Mouse (Mus musculus): ENCODE results near the gene Gfod2.

Gfod2 gene

DNA sequence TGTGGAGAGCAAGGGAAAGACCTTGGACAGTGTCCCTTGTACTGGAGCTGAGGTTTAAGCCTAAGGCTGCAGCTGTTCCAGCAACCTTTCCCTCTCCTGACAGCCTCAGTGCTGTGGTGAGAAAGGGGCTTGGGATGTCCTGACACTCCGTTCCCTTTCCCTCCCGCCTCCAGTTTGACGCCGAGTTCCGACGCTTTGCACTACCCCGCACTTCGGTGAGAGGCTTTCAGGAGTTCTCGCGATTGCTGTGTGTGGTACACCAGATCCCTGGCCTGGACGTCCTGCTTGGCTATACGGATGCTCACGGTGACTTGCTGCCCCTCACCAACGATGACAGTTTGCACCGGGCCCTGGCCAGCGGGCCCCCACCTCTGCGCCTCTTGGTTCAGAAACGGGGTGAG, 56.5 kb downstream of the Gfod2 start:
- peak; percentile 46 to 57 for DNase-seq

DNA sequence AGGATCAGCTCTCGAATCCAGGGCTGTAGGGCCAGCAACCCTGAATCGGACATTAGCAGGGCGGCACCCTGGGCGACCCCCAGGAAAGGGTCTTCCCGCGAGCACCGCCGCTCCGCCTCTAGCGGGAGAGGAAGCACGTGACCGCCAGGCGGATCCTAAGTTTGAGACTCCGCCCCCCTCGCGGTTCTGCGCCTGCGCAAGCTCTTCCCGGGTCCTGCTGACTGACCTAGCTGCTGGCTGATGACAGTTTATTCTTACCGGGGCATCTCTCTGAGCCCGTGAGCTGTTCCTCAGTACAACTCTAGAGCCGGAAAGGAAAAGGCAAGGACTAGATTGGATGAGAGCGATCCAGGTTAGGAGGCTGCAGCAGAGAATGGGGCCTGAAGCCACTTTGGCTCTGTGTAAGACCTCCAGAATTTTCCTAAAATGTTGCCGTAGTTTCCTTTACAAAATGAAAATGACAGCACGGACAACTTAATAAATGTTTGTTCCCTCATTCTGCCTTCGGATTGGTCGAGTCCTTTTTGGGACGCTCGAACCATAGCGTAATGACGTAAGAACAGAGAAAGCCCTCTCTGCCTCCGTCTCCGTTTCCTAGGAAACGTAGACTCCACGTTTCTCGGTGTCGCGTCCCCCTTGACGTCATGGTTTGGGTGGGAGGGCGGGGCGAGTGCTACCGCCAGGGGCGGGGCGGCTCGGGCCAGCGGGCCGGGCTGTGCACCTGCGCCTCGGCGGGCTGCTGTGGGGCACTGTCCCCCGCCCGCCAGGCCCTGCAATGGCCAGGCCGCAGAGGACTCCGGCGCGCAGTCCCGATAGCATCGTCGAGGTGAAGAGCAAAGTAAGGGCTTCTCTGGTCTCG, 57.3 kb downstream of the Gfod2 start, which contains the start of the genes Acd and Pard6a:
Acd (minus strand) TSS at position 137 of the 859 bp plus-strand sequence.
Pard6a (plus strand) TSS at position 183 of the 859 bp plus-strand sequence.
- peak; percentile 98 to 99 for DNase-seq

DNA sequence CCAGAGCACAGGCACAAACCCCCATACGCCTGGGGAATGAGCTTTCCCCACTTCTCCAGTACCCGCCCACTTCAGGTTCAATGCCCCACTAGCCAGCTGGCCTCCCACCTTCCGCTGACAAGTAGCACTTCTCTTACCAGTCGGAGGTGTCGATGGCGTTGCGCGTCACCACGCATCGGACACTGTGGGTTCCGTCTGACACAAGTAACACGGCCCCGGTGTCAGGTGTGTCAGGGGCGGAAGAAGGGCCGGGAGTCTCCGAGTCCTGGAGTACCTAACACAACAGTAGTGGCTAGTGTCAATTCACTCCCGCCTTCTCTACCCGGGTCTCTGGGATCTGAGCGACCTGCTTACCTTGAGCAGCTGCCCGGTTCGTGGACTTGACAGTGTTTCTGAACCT, 57.9 kb downstream of the Gfod2 start:
- peak in 1 of 2 experiments; percentile 68 for DNase-seq

DNA sequence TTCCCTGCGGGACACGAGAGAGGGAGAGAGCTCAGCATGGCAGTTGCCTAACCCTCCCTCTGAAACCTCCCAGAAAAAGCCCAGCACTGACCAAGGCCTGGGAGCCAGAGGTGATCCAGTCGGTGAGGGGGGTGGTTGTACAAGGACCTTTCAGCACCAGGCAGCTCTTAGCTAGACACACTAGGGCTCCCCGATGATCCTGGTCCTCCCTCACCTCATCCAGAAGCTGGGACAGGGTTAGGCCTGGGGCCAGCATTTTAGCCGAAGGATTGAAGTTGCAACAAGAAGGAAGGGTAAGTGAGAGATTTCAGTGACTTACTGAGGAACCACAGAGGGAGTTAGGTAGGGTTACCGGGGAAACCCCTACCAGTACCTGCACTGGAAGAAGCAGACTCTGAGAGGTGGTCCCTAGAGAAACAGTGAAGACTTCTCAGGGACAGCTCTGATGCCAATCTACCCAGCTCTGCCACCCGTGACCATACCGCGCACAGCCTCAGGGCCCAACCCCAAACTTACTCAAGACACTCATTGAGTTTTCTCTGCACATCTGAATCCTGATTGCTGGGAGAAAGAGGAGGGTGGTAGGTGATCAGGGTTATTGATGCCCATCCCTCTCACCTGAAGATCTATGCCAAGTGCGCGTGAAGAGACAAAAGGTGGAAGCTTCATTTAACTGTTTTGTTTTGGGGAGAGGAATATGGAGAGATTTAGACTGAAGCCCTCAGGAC, 58.8 kb downstream of the Gfod2 start:
- DNase-seq, result peak in 1 of 2 experiments; percentile 20

DNA sequence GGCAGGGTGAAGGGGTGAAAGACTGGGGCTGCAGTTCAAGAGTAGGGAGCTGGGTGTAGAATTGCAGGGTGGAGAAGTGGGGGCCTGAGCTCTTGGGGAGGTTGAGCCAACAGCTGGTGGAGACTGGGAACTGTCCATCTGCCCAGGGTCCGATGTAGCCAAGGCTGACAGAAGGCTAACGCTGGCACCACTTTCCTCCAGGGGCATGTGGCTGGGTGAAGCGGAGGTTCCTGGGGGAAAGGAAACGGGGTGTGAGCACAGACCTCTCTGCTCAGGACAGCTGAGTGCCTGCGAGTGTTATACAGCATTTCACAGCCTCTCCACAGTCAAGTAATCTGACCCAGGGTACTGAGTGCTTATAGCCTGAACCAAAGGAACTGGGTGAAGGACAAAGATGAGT, 59.7 kb downstream of the Gfod2 start:
- DNase-seq, result peak; percentile 66 to 73

DNA sequence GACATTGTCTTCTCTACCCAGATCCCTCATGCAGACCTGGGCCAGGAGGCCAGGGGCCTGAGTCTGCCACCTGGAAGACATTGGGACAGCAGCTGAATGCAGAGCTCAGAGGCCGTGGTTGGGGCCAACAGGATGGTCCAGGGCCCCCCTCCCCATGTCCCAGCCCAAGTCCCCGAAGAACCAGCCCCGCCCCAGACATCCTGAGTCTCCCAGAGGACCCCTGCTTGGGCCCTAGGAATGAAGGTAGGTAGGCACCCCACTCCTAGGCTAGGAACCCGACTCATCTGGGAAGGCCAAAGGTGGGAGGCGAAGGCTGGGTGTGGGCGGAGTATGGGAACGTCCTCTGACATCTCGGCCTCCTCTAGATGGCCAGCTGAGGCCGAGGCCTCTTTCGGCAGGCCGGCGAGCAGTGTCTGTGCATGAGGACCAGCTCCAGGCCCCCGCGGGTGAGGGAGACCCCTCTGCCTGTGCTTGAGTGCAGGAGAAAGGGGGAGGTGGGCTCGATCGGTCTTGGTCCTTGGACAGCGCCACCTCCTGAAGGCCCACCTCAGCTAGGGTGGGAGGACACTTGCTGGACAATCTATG, 61.2 kb downstream of the Gfod2 start:
- peak in 1 of 2 experiments; percentile 21 for DNase-seq

DNA sequence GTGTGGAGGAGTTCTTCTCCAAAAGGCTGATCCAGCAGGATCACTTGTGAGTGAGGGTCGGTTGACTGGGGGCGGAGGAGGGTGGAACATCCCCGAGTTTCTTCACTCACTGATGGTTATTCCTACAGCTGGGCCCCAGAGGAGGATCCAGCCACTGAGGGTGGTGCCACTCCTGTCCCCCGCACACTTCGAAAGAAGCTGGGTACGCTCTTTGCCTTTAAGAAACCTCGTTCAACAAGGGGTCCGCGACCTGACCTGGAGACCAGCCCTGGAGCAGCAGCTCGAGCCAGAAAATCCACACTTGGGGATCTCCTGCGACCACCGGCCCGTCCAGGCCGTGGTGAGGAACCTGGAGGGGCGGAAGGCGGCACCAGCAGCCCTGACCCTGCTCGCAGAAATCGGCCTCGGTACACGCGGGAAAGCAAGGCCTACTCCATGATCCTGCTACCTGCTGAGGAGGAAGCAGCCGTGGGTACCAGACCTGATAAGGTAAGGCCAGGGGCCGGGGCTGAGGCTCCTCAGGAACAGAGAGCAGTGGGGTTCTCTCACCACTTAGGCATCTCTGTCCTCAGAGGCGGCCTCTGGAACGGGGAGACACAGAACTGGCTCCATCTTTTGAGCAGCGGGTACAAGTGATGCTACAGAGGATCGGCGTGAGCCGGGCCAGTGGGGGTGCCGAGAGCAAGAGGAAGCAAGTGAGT, 63.2 kb downstream of the Gfod2 start:
- peak; percentile 49 to 54 for DNase-seq

DNA sequence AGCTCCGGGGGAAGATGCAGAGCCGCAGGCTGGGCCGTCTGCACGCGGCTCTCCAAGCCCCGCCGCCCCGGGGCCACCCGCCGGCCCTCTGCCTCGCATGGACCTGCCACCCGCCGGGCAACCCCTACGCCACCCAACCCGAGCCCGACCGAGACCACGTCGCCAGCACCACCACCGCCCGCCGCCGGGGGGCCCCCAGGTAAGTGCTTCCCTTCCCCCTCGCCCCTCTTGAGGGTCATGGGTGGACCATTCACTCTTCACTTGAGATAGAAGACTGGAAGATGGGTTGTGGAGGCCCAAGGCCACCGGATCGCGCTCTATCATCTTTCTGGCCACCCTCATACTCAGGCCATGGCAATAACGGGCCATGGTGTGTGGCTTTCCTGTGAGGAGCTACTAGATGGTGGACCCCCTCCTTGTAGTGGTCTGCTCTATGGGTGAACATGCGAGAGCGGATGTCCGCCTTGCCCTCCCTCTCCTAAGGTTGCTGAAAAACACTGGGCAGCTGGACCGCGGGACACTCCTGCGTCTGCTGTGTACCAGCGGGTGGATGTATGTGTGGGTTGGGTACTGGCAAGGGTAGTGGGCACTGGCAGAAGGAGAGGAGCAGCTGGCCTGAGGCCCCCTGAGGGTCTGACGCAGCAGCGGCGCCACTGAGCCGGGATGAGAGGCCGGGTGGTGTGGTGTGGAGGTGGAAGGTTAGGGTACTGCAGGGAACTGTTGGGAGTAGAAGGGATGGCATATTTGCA, 64.2 kb downstream of the Gfod2 start:
- peak; percentile 92 to 93 for DNase-seq

DNA sequence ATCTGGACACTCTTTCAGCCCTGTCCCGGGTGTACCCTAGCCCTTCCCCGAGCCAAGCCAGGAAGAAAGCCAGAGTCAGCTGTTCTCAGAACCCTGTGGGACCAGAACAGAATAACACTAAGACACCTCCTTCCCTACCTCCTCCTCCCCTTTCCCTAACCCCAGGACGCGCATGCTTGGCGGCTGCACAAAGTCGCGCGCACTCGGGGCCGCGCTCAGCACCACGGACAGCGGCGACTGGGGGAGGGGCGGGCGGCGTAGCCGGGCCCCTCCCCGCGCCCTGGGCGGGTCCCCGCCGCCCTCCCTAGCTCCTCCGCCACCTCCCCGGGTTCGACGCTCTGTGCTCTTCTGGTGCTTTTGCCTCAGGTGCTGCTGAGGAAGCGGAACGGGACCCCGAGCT, 64.8 kb downstream of the Gfod2 start:
- DNase-seq, result peak; percentile 95 to 96

DNA sequence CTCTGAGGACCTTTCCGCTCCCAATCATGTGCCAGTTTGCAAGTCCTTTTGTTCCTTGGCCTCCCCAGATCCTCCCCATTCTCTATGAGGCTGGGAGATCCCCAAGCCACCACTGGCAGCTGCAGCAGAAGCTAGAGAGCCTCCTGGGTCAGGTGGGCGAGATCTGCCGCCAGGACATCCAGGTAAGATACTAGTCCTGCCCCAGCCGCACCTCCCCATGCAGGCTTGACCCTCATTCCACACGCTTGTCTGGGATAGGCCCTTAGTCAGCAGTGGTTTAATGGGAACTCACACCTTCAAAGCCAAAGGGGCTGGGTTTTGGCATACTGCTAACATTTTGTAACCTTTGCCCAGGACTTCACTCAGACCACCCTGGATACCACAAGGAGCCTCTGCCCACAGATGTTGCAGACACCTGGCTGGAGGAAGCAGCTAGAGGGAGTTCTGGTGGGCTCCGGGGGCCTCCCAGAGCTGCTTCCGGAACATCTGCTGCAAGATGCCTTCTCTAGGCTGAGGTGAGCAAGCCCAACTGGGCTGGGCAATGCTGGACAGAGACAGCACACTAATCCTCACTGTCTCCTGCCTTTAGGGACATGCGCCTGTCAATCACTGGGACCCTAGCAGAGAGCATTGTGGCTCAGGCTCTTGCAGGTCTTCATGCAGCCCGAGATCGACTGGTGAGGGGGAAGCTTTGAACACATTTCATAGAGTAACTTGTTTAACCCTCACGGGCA, 65.8 kb downstream of the Gfod2 start:
- no peak for DNase-seq

DNA sequence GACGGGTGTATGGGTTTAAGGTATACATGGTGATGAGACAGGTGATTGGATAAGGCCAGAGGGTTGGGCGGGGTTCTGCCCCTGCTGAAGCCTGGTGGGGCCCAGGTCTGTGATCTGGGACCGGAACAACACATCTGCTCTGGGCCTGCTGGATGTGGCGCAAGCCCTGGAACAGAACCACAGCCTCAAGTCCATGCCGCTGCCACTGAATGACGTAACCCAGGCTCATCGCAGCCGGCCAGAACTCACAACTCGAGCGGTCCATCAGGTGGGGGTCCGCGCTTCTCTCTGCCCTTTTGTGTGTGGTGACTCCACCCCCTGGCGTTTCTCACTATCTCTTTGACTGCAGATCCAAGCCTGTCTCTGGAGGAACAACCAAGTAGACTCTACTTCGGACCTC, 67.5 kb downstream of the Gfod2 start:
- no peak for DNase-seq

DNA sequence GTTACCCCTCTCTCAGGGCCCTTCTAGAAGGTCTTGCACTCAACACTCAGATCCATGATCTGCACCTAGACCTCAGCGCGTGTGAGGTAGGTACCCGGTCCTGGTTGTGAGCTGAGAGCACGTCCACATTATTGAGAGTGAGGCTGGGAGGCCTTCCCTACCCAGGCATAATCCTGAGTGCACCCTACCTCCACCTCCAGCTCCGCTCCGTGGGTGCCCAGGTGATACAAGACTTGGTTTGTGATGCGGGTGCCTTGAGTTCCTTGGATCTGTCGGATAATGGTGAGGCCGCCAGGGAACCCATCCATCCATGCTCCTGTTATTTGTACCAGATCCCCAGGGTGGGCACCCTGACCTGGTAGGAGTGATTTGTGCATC, 68.5 kb downstream of the Gfod2 start:
- no peak for DNase-seq

DNA sequence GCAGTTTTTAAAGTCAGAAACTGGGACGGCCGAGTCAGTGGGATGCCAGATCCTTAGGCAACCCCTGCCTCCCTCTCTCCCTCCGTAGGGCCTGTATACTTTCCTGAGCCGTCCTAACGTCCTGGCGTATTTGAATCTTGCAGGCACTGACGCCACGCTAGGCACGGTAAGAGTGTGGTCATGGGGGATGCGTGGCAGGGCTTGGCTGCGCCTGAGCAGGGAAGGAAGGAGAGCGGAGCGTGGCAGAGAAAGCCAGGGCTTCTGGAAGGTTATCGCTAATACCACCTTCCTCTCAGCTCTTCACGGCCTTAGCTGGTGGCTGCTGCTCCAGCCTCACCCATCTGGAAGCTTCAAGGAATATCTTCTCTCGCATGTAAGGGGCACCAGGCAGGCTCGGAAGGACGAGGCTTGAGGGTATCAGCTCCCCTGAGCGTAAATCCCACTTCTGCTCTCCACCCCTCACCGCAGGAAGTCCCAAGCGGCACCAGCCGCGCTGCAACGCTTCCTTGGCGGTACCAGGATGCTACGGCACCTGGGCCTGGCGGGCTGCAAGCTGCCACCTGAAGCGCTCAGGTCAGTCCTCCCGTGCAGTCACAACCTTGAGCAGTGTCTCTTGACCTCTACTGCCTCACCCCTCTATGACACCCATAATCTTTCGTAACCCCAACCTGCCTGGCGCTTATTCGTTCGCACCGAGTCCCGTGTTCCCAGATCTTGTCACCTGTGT, 69.0 kb downstream of the Gfod2 start:
- no peak for DNase-seq

DNA sequence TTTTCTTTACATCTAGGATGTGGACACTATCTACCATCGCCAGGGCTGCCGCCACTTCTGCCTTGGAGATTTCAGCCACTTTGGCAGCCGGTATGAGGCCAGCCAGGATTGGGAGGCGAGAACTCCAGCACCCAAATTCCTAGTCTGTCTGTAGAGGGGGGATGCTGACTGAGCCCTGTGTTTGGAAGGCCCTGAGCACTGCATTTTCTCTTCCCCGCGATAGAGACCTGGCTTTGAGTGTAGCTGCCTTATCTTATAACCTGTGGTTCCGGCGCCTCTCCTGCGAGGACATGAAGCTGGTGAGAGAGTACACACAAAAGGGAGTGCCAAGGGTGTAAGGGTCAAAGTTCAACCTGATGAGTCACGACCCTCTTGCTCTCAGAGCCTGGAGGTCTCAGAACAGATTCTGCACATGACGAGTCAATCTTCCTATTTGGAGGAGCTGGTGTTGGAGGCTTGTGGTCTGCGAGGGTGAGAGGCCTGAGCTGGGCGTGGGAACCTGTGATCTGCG, 70.2 kb downstream of the Gfod2 start:
- DNase-seq, result no peak

DNA sequence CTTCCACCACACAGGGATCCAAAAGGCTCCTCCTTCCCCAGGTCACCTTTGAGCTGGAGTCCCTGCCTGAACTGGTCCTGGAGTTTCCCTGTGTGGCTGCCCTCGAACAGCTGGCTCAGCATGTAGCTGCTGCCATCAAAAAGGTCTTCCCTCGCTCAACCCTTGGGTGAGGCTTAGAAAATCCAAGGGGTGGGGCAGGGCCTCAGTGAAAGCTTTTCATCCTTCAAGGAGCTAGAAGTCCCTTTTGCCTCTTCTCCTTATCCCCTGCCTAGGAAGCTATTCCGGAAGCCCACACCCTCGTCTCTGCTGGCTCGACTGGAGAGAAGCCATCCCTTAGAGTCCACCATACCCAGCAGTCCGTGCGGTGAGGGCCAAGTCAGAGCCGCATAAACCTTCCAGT, 71.0 kb downstream of the Gfod2 start:
- DNase-seq, result no peak

DNA sequence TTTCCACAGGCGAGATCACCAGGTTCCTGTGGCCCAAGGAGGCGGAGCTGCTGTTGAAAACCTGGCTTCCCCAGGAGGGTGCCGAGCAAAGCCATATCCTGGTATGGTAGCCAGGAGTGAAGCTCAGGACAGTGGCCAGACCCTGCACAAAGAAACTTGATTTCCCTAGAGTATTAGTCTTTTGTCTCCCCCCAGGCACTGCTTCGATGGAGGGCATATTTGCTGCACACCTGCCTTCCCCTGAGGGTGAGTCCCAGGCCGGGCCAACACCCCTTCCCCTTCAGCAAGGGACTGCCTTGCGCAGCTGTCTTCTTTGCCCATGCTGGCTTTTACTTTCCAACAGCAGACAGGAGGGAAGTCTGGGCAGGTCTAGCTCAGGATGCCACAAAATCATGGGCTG, 71.9 kb downstream of the Gfod2 start:
- no peak for DNase-seq

DNA sequence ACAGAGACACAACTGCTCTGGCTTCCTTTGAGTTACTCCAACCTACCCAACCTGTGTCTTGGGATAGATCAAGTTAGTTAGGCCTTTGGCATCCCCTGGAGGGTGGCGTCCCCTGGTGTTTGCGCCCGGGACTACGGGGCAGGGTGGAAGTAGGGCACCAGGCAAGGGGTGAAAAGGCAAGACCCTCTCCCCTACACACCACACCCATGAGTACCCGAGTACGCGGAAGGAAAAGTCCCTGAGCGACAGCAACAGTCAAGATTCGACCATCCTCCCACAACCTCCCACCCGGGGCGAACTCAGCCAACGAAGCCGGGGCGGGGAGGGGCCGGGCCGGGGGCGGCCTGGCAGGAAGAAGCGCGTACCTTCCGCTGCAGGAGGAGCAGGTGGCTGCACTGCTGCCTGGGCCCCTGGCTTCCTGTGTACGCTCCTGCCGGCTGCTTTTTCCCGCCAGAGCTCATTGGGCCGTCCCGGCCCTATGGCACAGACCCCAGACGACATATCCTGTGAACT, 72.6 kb downstream of the Gfod2 start, which contains the start of gene Carmil2:
Carmil2 (plus strand) TSS at position 479 of the 513 bp plus-strand sequence.
- peak; percentile 71 to 75 for DNase-seq

DNA sequence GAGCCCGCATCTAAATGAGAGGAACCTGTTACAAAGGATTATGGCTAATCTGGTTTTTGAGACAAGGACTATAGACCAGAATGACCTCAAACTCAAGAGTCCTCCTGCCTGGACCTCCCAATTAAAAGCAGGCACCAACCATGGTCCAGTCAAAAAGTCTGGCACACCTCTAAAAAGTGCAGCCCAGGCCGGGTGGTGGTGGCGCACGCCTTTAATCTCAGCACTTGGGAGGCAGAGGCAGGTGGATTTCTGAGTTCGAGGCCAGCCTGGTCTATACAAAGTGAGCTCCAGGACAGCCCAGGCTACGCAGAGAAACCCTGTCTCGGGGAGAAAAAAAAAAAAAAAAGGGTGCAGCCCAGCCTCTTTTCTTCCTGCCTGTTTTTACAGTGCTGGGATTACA, 73.1 kb downstream of the Gfod2 start:
- no peak for DNase-seq

DNA sequence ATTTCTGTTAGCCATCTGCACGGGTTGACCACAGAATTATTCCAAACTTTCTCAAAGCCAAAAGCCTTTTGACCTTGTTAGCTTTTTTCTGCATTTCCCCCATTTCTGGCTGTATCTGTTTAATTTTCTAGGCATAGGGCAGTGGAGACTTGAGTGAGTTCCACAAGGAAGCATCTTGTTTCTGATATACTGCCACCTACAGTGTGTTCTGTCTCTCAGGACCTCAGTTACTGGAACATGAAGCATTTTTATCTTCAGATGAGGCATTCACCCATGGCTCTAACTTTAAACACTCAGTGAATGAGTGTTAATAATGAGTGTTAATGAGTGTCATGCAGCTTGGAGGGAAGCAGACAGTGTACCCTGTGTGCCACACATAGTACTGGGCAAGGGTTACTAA, 80.6 kb downstream of the Gfod2 start:
- no peak for DNase-seq
